Mouse (Mus musculus) liver (tissue): ENCODE data around the gene Slc9a3r1.

Experiments
- DNase-seq: peaks from one replicate; pipeline ENCODE4 v3.0.0-alpha.2; 2020; ENCODE audit warnings: mixed read lengths

Slc9a3r1 gene

DNA sequence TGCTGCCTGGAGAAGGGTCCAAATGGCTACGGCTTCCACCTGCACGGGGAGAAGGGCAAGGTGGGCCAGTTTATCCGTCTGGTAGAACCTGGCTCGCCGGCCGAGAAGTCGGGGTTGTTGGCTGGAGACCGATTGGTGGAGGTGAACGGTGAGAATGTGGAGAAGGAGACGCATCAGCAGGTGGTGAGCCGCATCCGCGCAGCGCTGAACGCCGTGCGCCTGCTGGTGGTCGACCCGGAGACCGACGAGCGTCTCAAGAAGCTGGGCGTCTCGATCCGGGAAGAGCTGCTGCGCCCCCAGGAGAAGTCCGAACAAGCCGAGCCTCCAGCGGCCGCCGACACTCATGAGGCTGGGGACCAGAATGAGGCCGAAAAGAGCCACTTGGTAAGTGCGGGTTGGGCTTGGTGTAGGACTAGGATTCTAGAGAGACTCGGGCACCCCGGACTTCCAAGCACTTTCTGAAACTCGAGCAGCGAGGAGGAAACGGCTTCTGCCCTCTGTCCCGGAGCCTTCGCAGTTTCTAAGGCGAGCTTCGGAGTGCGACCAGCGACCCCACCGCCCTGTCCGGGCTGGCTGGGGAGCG lies 518 bp downstream of the Slc9a3r1 start:
- DNase-seq: peak; percentile 49

DNA sequence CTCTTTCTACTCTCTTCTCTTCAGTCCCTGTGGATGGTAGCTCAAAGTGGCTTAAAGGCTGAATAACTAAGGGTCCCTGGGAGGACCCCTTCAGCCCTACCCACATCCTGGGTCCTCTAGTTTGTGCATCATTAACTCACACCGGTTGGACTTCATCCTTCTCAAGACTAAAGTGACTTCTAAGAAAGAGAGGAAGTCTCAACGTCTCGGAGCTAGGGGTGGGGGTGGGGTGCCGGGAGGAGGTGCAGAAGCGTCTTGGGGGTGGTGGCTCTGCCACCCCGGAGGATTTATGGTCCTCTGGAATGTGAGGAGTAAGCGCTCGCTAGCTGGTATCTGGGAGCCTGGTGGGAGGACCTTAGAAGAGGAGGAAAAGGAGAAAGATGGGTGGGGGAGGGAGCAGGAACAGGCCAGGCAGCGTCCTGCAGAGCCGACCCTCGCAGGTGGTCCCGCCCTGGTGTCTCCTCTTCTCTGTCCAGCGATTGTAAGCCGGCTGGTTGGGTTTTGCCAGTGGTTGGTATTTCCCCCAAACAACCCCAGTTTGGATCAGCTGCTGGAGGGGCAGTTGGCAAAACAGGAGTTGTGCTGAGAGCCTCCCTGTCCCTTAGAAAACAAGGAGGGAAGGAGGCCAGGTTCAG lies 1.3 kb downstream of the Slc9a3r1 start:
- DNase-seq: peak; percentile 48

DNA sequence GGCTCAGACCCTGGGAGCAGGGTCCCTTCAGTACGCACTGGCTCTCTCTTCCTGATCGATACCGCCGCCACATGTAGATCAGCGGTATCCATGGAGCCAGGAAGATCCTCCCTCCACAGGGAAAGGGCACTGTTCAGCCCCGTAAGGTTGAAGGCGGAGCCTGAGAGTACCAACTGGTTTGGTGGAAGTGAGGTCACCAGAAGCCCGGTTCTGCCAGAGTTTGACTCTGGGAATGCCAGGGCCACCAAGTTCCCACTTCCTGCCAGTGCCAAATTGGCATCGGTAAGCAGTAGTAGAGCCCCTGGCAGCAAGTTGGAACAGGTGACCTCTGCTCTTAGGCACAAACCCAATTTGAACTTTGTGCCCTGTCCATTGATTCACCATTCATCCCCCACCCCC lies 1.8 kb downstream of the Slc9a3r1 start:
- peak; percentile 43 for DNase-seq

DNA sequence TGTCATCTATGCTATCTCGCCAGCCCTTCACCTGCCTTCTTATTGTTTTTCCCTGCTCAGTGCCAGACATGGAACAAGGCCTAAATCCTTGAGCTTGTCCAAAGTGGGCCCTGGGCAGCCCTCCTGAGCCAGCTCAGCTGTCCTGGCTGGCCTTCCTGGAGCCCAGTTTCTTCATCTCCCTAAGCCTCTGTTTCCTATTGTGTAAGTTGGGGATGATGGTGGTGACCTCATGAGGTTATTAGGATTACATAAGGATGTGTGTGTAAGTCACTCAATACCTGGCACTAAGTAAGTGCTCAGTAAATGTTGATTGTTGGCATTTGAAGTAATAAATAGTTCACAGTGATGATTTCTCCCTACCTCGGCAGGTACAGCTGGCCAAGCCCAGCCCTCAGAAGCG lies 3.6 kb downstream of the Slc9a3r1 start:
- DNase-seq: no peak

DNA sequence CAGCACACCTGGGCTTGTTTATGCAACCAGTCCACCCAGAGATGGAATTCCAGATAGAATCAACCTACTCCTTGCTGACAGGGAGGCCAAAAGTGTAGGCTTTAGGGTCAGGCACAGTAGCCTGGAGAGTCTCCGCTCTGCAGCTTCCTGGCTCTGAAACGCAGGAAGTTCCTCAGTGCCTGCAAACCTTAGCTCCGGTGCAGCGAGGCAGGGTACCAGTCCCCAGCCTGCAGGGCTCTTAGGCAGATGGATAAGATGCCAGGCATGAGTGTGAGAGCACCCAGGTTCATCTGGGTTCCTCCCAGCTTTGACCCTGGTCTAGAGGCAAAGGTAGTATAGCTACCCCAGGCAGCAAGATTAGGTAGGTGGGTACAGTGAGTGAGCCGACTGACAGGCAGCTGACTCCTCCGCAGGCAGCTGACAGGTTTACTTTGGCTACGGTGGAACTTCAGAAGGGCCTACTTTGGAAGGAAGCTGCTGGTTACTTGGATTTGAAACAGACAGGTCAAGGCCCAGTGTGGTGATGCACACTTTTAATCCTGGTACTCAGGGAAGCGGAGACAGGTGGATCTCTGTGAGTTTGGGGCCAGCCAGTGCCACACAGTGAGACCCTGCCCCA lies 4.6 kb downstream of the Slc9a3r1 start:
- DNase-seq: no peak

GRCm38 (mm10) chr11:115169430-115169829 lies 6.3 kb downstream of the Slc9a3r1 start:
- no peak for DNase-seq

DNA sequence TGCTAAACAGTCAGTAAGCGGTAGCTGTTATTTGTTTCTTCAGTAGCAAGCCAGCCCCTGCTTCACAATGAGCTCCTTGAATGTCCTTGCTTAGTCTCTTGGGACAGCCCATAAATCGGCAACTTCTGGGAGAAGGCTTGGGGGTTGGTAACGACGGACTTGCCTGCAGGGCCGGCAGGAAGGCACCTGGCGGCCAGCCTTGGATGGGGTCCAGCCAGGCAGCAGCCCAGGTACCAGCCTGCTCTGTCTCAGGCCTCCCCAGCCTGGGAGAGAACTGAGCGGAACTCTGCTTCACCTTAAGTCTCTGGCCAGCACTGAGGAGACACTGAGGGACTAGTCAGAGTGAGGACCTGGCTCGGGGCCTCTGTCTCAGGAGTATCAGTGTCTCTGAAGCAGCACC lies 8.0 kb downstream of the Slc9a3r1 start:
- no peak for DNase-seq

DNA sequence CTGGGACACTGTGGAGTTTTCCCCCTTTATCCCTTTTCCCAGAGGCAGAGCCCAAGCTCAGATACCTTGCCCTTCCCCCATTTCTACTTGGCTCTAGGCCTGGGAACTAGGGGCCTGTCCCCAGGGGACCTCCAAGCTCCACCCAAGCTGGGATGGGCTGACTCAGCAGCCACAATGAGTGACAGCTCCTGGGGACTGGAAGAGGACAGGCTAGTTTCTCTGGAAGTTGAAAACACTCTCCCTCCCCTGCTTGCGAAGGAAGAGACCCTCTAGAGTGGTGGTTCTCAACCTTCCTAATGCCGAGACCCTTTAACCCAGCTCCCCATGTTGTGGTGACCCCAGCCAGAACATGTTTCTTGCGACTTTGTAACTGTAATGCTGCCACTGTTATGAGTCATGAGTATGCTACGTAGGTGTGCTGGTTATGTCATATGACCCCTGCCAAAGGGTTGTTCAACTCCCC lies 9.7 kb downstream of the Slc9a3r1 start:
- DNase-seq: peak; percentile 50

DNA sequence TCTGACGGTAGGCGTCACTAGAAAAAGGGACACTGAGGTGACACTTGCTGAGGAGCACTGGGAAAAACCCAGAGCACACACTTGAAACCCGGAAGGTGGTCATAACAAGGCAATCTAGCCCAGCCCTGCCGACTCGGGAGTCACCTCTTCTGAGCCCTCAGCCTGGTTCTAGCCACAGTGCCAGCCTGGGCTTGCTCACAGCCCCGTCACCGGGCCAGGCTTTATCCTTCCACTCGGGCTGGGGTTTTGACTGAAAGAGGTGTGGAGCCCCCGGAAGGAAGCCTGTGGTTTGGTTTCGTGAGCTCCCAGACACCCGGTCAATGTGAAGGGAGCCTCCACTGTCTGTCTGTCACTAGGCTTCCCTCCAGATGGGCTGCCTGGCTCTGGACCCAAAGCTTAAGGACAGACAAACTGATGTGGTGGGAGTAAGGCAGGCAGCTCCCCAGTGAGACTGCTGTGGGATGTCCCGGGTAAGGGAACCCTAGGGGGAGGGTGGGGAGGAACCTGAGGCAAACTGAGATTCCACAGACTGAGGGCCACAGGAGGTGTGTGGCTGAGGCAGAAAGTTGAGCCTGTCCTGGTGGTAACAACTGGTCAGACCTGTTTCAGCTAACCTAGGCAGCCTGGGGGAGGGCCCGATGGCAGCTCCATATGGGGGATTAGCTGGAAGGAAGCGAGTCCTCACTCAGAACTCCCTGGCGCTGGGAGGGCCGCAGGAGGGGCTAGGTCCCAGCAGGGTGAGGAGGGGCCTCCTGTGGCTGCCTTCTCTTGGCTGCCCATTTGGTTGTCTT lies 10.6 kb downstream of the Slc9a3r1 start:
- DNase-seq: no peak

GRCm38 (mm10) chr11:115176399-115177190 lies 13.5 kb downstream of the Slc9a3r1 start:
- no peak for DNase-seq

DNA sequence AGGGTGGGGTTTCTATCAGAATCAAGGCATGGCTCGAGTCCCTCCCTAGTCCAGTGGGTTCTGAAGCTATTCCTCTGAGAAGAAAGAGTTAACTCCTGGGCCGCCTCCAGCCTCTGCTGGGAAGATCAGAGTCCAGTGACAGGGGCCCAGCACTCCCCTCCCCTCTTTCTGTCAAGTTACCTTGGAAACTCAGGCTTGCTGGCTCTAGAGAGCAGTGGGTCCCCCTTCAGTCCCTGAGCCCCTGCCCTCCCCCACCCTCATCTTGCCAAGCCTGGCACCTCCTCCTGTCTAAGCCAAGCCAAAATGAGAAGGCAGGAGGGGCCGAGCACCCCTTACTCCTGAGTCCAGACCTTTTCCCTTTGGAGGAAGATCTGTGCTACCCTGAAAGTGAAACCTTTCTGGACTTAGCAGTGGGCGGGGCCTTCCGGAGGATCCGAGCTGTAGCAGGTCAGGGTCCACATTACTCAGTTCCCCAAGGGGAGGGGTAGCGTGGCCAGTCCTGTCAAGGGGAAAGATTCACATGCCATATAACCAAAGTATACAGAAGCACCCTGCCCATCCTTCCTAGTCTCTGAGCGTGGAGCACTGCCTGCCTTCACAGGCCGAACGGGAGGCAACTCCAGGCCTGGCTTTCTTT lies 14.5 kb downstream of the Slc9a3r1 start:
- DNase-seq: peak; percentile 58

GRCm38 (mm10) chr11:115178766-115179165 lies 15.6 kb downstream of the Slc9a3r1 start:
- DNase-seq: no peak

- no peak for DNase-seq
Observed at GRCm38 (mm10) chr11:115179191-115179590, 16.1 kb downstream of the Slc9a3r1 start.

DNA sequence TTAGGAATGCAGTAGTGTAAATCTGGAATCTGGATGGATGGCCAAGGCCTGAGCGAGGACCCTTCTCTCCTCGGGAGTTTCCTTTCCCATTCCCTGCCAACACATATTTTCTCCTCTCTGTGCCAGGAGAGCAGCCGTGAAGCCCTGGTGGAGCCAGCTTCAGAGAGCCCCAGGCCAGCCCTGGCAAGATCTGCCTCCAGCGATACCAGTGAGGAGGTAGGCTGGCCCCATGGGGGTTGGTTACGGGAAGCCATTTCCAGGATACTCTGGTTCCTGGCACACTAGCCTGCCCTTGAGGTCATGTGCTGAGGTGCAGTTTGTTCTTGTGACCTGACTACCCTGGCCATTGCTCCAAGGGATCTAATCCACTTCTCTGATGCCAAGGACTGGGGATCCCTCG lies 16.7 kb downstream of the Slc9a3r1 start:
- no peak for DNase-seq

DNA sequence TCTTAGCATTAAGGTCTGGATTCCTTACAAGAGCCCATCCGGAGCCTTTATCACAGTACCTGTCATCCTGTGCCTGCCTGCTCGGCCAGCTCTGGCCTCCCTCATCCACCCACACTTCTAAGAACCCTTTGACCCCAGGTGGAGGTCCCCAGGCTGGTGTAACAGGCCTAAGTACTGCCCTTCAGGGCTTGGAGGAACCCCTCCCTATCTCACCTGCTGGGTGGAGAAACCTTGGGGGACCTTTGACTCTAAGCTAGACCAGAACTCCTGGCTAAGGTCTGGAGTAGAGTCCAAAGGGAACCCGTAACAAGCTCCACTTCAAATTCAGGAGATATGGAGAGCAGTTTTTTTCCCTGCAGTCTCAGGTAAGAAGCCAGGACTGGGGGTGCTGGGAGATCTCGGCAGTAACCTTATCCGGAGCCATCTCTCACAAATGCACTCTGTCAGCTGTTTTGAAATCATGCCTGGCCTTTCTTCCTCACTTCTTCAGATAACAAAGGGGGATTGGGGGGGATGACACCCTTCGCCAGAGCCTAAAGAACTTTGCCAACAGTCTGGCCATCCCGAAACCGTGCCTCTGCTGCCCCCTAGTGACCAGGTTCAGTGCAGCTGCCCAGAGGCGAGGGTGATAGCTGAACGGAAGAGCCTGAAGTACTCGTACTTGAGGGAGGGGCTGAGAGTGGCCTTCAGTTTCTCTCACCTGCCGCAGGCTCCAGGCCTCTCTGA lies 18.9 kb downstream of the Slc9a3r1 start:
- peak; percentile 84 for DNase-seq

GRCm38 (mm10) chr11:115184973-115185372 lies 21.8 kb downstream of the Slc9a3r1 start:
- peak; percentile 47 for DNase-seq

DNA sequence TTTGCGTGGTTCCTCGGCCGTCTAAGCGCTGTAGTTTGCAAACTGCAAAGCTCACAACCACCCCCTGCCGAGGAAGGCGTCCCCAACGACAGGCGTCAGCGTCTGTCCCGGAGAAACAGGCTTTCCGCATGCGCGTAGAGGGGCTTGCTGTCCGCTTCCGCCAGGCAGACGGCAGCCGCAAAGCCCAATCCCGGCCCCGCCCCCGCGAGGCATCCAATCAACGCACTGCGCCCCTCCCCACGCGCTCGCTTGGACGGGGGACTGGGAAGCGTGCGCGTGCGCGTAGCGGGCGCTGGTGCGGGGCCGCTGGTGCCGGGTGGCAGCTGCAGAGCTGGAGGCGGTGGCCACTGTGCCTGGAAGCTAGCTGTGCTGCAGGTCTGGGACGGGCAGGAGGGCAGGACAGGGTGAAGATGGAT lies 24.1 kb downstream of the Slc9a3r1 start, which contains the start of gene Tmem104:
Gene Tmem104 (plus strand): TSS at position 264 of the 416 bp plus-strand sequence.
- peak; percentile 99 for DNase-seq

DNA sequence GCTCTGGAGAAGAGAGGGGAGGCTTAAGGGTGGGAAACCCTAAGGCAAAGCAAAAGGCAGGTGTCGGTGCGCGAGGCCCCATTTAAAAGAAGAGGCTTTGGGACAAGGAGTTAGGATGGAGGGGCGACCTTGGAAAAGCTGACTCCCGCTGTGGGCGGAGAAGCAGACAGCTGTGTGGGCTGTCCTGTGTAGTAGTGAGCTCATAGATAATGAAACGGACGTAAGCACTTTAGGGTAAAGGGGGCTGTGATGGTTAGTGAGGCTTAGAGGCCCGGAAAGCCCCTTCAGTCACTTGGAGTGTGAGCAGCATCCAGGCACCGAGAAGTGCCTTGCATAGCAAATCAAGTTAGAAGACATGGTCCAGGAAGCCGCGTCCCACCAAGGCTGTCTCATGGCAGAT lies 24.6 kb downstream of the Slc9a3r1 start, which contains the start of gene Nat9:
Gene Nat9 (minus strand): TSS at position 167 of the 400 bp plus-strand sequence.
- no peak for DNase-seq

DNA sequence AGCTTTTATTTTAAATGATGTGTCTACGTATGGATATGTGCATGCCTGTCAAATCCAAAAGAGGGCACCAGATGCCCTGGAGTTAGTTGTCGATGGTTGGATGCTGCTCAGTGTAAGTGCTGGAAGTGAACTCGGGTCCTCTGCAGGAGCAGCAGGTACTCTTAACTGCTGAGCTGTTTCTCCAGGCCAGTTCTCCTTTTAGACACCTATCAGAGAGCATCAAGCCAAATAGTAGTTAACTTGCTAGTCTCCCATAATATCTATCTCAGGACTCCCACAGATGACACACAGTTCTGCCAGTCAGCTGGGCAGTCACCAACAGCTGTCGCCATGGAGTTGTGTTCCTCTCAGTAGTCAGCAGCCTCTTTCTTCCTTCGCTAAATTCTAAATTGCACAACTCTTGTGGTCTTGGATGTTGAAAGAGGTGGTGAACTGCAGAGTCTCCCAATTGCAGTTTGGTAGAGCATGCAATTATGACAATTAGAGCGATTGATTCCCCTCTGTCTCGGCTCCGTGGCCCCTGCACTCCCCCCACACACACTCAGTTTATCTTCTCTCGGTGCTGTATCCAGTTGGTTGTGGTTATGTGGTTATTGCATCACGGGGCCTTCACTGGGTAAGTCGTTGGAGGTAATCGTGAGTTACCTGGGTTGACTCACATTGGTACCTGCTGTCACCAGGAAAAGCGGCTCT lies 25.5 kb downstream of the Slc9a3r1 start:
- DNase-seq: no peak

DNA sequence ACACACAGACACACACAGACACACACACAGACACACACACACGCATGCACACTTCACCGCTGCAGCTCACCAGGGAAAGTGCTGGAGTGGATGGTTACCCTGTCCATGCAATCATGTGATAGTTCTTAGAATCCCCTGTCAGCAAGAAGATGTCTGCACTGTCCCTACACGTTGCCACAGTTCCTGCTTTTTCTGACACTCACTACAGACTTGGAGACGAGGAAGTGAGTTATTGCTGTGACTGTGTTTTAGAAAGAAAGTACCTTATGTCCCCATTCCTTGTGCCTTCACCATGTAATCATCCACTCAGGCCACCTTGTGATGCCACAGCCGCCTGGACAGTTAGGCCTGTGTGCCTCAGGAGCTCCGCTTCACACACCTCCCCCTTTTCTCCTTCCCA lies 26.2 kb downstream of the Slc9a3r1 start:
- no peak for DNase-seq

DNA sequence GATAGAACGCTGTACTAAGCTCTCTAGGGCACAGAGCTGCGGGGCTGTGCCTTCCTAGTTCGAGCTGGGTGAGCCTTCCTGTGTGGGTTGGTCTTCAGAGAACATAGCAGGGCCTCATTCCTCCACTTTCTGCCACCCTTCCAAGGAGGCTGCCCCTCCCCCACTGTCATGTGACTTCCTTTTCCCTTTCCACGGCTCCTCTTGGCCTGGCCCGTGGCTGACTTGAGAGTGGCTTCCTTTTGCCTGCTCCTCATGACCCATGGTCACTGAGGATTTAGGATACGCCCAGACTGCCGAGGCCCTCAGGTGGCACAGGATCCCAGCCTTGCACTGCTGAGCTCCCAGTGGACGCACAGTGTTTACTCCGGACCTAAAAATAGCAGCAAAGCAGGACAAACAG lies 29.0 kb downstream of the Slc9a3r1 start:
- peak; percentile 73 for DNase-seq
